Mouse (Mus musculus): ENCODE measurements at regions not wholly inside any gene's neighbourhood (a gene's known extent, or its start where the extent isn't known, plus 50 kb on each side); places are given as distances from the start of the nearest gene placed in this dataset.

- WGBS: 6% methylated on average over 15 of the region's 15 CpGs
- no peak for DNase-seq
- Histone ChIP-seq H3K79me2 (replicated peaks; ENCODE audit: control insufficient read depth, insufficient read depth, low read length) (no peaks in the 10 kb centered on the region), H3K27me3 (ENCODE audit: control insufficient read depth, insufficient read depth, low read length) (no peaks in the 10 kb centered on the region), H3K4me3 (no peak overlapping the region), H3K9ac (ENCODE audit: low read depth, low read length) (no peak overlapping the region), H3K27ac (no peak overlapping the region), H3K36me3 (ENCODE audit: control insufficient read depth, insufficient read depth, low read length) (no peaks in the 10 kb centered on the region), H3K4me1 (ENCODE audit: control insufficient read depth, insufficient read depth, low read length) (no peaks in the 10 kb centered on the region)
- no peak for TF ChIP-seq POLR2A (IDR thresholded peaks at IDR 0.05; ENCODE audit: insufficient read depth, low read depth, low read length)
- no peak for TF ChIP-seq CTCF (IDR thresholded peaks at IDR 0.05)
- TF ChIP-seq EP300 (IDR thresholded peaks at IDR 0.05; ENCODE audit: insufficient read depth, low read depth, low read length): no peak
- intact Hi-C loops (cut with DNase I): loop anchor here (2.0 to 5.0 kb wide), 2 partner anchors 1011 to 1663 kb away; no protein-coding TSS in a partner anchor
Observed at GRCm38 (mm10) chr11:40599956-40600772, 94.8 kb downstream of the Mat2b start.

DNA sequence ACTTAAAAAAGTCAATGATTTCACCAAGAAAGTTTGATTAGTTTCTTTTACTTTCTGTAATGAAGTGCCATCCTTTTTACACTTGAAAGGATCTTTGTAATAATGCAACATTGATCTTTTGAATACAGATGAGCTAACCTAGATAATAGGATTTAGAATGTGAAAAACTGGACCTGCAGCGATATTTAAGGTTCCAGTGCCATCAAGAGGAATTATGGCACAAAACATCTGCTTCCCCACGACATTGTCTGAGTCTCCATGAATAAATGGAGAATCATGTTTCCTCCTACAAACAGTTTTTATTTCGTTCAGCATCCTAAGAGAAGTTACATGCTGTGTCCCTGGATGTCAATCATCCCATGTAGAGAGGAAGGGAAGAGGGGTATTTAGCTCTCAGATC, 98.7 kb downstream of the Mat2b start:
- DNase-seq: no peak
- Histone ChIP-seq H3K4me1 (ENCODE audit: control insufficient read depth, insufficient read depth, low read length) (no peaks in the 10 kb centered on the region), H3K36me3 (ENCODE audit: control insufficient read depth, insufficient read depth, low read length) (no peaks in the 10 kb centered on the region), H3K79me2 (replicated peaks; ENCODE audit: control insufficient read depth, insufficient read depth, low read length) (no peaks in the 10 kb centered on the region), H3K27ac (no peak overlapping the region), H3K9ac (ENCODE audit: low read depth, low read length) (no peak overlapping the region), H3K27me3 (ENCODE audit: control insufficient read depth, insufficient read depth, low read length) (no peaks in the 10 kb centered on the region), H3K4me3 (no peak overlapping the region)
- no peak for TF ChIP-seq EP300 (IDR thresholded peaks at IDR 0.05; ENCODE audit: insufficient read depth, low read depth, low read length)
- no peak for TF ChIP-seq POLR2A (IDR thresholded peaks at IDR 0.05; ENCODE audit: insufficient read depth, low read depth, low read length)
- no peak for TF ChIP-seq CTCF (IDR thresholded peaks at IDR 0.05)
- intact Hi-C loops (cut with DNase I): no loop called here
- 47% methylated on average over 3 of the region's 3 CpGs for WGBS

DNA sequence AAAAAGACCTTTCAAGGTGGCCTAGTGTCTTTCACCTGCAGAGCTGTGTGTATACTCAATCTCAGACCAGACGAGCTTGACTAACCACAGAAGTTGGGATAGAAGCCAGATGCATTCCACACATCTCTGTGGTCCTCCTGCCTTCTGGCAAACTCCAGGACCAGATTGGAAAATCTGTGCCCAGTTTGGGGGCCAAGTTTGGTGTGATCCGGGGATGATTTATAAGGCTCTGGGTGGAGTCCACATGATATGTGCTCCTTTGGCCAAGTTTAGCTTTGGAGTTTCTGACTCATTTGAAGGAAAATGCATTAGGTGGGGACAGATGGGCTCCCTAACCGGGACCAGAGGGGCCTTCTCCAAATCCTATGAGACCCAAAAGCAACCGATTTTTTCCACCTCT, 102.9 kb downstream of the Mat2b start:
- Histone ChIP-seq H3K27ac (no peak overlapping the region), H3K4me1 (ENCODE audit: control insufficient read depth, insufficient read depth, low read length) (no peaks in the 10 kb centered on the region), H3K79me2 (replicated peaks; ENCODE audit: control insufficient read depth, insufficient read depth, low read length) (no peaks in the 10 kb centered on the region), H3K9ac (ENCODE audit: low read depth, low read length) (no peak overlapping the region), H3K4me3 (no peak overlapping the region), H3K27me3 (ENCODE audit: control insufficient read depth, insufficient read depth, low read length) (no peaks in the 10 kb centered on the region), H3K36me3 (ENCODE audit: control insufficient read depth, insufficient read depth, low read length) (no peaks in the 10 kb centered on the region)
- TF ChIP-seq CTCF (IDR thresholded peaks at IDR 0.05): no peak
- TF ChIP-seq POLR2A (IDR thresholded peaks at IDR 0.05; ENCODE audit: insufficient read depth, low read depth, low read length): no peak
- no peak for TF ChIP-seq EP300 (IDR thresholded peaks at IDR 0.05; ENCODE audit: insufficient read depth, low read depth, low read length)
- WGBS: 51% methylated on average over 4 of the region's 4 CpGs
- intact Hi-C loops (cut with DNase I): no loop called here
- no peak for DNase-seq

GRCm38 (mm10) chr11:40573758-40574139, 121.3 kb downstream of the Mat2b start:
- intact Hi-C loops (cut with DNase I): no loop called here
- DNase-seq: no peak
- WGBS: 18% methylated on average over 3 of the region's 3 CpGs

GRCm38 (mm10) chr11:40572953-40573757, 121.8 kb downstream of the Mat2b start:
- DNase-seq: no peak
- intact Hi-C loops (cut with DNase I): no loop called here
- H3K4me3 ChIP-seq: no peak overlapping the region
- H3K79me2 ChIP-seq (replicated peaks; ENCODE audit: control insufficient read depth, insufficient read depth, low read length): no peaks in the 10 kb centered on the region
- no peak overlapping the region for H3K27ac ChIP-seq
- H3K9ac ChIP-seq (ENCODE audit: low read depth, low read length): no peak overlapping the region
- WGBS: 34% methylated on average over 12 of the region's 12 CpGs
- no peaks in the 10 kb centered on the region for H3K27me3 ChIP-seq (ENCODE audit: control insufficient read depth, insufficient read depth, low read length)
- H3K4me1 ChIP-seq (ENCODE audit: control insufficient read depth, insufficient read depth, low read length): no peaks in the 10 kb centered on the region
- H3K36me3 ChIP-seq (ENCODE audit: control insufficient read depth, insufficient read depth, low read length): no peaks in the 10 kb centered on the region
- TF ChIP-seq POLR2A (IDR thresholded peaks at IDR 0.05; ENCODE audit: insufficient read depth, low read depth, low read length) (no peak), EP300 (IDR thresholded peaks at IDR 0.05; ENCODE audit: insufficient read depth, low read depth, low read length) (no peak), CTCF (IDR thresholded peaks at IDR 0.05) (no peak)

More at GRCm38 (mm10) chr11:40573758-40574139, 121.3 kb downstream of the Mat2b start:
- Histone ChIP-seq H3K9ac (ENCODE audit: low read depth, low read length) (no peak overlapping the region), H3K79me2 (replicated peaks; ENCODE audit: control insufficient read depth, insufficient read depth, low read length) (no peaks in the 10 kb centered on the region), H3K4me3 (no peak overlapping the region), H3K27me3 (ENCODE audit: control insufficient read depth, insufficient read depth, low read length) (no peaks in the 10 kb centered on the region), H3K4me1 (ENCODE audit: control insufficient read depth, insufficient read depth, low read length) (no peaks in the 10 kb centered on the region), H3K27ac (no peak overlapping the region), H3K36me3 (ENCODE audit: control insufficient read depth, insufficient read depth, low read length) (no peaks in the 10 kb centered on the region)
- TF ChIP-seq CTCF (IDR thresholded peaks at IDR 0.05) (no peak), EP300 (IDR thresholded peaks at IDR 0.05; ENCODE audit: insufficient read depth, low read depth, low read length) (no peak), POLR2A (IDR thresholded peaks at IDR 0.05; ENCODE audit: insufficient read depth, low read depth, low read length) (no peak)

DNA sequence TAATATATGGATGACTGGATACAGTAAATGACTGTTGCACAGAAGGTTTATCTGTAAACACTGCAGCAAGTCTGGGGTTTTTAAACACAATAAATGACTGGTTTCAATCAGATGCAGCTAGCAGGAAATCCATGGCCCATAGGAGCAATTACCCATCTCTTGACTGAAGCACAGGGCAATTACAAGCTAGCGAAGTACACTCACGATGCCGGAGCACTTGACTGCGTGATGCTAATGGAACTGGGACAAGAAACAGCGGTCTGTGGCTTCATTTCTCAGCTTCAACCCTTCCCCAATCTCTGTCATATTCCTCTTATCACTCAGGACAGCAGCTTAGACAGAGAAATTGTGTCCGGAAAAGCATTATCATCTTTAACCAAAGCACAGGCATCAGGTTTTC, 132.1 kb downstream of the Mat2b start:
- intact Hi-C loops (cut with DNase I): no loop called here

More for the DNA sequence above, 132.1 kb downstream of the Mat2b start:
- 77% methylated on average over 6 of the region's 6 CpGs for WGBS
- Histone ChIP-seq H3K27me3 (ENCODE audit: control insufficient read depth, insufficient read depth, low read length) (no peaks in the 10 kb centered on the region), H3K36me3 (ENCODE audit: control insufficient read depth, insufficient read depth, low read length) (no peaks in the 10 kb centered on the region), H3K4me1 (ENCODE audit: control insufficient read depth, insufficient read depth, low read length) (no peaks in the 10 kb centered on the region), H3K79me2 (replicated peaks; ENCODE audit: control insufficient read depth, insufficient read depth, low read length) (no peaks in the 10 kb centered on the region), H3K9ac (ENCODE audit: low read depth, low read length) (no peak overlapping the region), H3K4me3 (no peak overlapping the region), H3K27ac (no peak overlapping the region)
- no peak for TF ChIP-seq CTCF (IDR thresholded peaks at IDR 0.05)
- TF ChIP-seq POLR2A (IDR thresholded peaks at IDR 0.05; ENCODE audit: insufficient read depth, low read depth, low read length): no peak
- no peak for TF ChIP-seq EP300 (IDR thresholded peaks at IDR 0.05; ENCODE audit: insufficient read depth, low read depth, low read length)
- DNase-seq: no peak
